Mouse (Mus musculus): ENCODE results near the gene Tmem248.

The Tmem248 gene

DNA sequence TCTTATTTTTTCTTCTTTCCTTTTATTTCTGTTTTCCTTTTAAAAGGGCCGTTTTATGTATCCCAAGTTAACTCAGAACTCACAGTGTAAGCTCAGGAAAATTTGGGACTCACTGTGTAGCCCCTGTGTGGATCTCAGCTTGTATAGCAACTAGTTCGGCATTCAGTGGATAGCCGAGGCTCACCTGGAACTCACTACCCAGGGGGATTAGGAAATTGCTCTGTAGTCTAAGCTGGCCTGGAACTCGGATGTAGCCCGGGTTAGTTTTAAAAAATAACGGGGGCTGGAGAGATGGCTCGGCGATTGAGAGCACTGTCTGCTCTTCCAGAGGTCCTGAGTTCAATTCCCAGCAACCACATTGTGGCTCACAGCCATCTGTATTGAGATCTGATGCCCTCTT, 40.4 kb downstream of the Tmem248 start:
- no peak for DNase-seq (ENCODE audit: low spot score)

DNA sequence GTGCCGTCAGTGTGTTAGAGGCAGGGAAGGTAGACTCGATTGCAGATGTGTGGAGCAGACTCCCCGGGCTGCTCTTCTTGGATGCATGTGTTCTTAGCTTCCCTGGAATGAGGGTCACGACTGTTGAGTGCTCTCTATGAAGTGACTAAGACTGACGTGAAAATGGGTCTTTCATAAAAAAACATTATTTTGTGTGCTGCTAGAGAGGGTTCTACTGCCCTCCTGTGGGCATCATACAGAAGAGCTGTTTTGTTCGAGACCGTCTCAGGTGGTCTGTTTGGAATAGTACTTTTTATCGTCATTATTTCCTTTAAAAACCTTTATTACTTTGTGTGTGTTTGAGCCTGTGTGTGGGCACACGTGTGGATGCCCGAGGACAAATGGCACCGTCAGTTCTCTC, 46.6 kb downstream of the Tmem248 start:
- DNase-seq (ENCODE audit: low spot score): no peak

DNA sequence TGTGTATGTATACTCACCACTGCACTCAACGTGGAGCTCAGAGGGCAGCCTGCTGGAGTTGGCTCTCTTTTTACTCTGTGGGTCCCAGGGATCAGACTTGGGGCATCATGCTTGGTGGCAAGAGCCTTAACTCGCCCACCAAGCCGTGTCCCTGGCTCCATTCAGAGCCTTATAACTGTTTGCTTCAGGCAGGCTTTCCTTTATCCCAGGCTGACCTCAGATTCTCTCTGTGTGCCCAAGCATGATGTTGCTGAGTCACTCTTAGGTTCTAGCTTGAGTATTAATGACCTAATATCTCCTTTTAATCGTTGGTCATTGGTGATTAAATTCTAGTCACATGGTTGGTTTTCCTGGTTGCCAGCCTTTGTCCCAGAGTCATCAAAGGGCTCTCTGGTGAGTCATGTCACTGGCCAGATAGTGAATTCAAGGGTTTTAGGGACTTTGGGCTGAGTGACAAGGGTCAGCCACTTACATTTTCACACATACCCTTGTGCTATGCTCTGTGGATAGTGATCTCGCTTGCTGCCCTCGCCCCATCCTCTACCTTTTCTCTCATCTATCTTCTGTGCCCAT, 47.6 kb downstream of the Tmem248 start:
- no peak for DNase-seq (ENCODE audit: low spot score)

DNA sequence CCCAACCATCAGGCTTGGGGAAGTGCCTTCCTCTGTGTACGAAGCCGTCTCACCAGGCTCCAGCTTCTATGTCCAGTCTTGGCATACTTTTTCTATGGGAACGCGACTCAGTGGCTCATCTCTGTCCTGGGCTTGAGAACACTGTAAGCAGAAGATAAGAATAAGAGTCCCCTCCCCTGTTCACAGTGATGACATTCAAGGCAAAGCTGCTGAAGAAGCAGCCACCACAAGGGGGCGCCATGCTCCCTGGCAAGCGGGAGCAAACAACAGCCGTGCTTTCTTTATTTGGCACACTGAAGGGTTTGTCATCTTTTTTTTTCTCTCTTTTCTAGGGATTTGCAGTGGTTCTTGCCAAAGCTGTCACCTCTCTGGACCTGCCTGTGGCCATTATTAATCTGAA, 49.8 kb downstream of the Tmem248 start:
- no peak for DNase-seq (ENCODE audit: low spot score)

DNA sequence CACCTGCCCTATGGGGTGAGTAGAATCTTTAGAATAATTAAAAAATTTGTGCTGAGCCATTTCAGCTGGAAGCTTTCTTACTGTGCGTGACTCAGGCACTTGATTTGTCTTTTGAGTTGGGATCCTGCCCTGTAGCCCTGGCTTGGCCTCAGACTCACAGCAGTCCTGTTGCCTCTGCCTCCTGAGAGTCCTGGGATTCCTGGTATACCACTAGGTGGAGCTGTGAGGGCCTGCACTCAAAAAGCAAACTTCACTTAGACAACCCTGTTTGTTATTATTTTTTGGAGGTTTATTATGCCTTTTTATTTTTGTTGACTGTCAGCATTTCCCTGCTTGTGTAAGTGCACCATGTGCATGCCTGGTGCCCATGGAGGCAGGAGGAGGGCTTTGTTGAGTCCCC, 50.4 kb downstream of the Tmem248 start:
- DNase-seq (ENCODE audit: low spot score): no peak

DNA sequence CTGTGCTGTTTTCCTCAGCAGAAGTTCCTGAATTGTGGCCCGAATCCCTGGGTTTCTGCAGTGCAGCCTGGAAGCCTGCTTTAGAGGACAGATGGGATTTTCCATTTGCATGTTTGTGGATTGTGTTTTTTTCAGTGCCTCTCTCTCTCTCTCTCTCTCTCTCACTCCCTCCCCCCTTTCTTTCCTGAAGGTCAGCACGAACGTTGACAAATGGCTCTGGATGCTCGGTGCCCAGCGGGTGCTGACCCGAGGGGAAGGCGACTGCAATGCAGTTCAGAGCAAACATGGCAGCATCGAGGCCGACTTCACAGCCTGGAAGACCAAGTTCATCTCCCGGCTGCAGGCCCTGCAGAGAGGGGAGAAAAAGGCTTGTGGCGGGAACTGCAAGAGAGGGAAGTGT, 52.1 kb downstream of the Tmem248 start:
- DNase-seq (ENCODE audit: low spot score): no peak

DNA sequence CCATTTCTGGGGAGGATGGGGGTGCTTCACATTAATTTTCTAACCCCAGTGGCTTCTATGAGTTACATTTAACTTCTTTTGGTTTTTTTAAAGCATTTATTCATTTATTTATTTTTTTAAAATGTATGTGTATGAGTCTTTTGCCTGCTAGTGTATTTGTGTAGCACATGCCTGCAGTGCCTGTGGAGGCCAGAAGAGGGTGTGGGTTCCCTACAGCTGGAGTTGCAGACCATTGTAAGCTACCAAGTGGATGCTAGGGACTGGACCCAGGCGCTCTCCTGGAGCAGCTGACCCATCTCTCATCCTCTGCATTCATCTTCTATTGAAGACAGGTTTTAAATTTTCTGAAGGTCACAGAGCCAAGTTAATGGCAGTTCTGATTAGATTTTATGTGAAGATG, 55.5 kb downstream of the Tmem248 start:
- no peak for DNase-seq (ENCODE audit: low spot score)

DNA sequence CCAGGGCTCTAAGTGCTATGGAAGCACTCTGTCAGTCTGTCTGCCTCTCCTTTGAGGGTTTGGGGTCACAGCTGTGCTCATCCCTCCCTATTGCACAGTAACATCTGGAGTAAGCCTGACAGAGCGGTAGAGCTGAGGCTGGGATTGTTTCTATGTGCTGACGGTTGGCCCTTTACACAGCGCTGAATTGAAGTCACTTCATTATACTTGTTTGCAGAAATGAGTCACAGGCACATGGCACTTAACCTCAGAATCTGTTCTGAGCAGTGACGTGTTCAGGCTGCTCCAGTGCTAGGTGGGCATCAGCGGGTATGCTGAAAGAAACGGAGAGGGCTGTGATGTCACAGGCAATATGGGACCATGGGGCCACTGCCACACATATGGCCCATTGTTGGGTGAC, 56.2 kb downstream of the Tmem248 start:
- DNase-seq (ENCODE audit: low spot score): no peak

DNA sequence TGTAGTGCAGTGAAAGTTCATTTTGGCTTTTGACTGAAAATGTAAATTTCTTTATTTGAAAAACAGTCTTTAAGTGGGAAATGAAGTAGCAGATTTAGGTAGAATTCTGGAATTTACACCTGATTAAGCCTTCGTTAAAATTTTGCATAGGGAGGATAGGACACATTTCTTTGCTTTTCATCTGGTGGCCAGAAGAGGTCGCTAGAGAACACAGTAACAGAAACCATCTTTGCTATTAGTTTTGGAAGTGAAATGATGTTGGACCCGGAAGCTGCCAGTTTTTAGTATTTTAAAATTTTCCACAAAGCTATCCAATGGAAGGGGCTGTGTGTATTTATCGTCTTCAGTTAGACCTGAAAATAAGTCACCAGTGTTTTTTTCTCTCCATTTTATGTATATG, 58.6 kb downstream of the Tmem248 start:
- no peak for DNase-seq (ENCODE audit: low spot score)

DNA sequence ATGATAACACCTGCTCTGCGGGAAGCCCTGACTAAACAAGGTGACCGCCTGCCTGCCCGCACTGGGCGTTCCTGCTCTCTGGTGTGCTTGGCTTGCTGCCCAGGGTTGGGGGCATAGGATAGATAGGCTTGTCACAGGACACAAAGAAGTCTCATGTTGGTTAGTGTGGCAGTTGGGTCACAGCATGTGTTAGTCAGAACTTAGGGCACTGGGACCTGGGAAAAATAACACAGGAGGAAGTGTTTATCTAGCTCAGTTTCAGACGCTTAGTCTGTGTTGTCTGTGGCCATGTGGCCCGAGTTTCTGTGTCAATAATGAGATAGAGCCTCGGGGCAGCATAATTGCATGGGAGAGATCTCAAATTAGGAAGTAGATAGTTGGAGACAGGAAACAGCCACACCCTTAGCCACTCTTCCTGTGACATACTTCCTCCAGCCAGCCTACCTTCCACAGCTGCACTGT, 61.2 kb downstream of the Tmem248 start:
- no peak for DNase-seq (ENCODE audit: low spot score)

DNA sequence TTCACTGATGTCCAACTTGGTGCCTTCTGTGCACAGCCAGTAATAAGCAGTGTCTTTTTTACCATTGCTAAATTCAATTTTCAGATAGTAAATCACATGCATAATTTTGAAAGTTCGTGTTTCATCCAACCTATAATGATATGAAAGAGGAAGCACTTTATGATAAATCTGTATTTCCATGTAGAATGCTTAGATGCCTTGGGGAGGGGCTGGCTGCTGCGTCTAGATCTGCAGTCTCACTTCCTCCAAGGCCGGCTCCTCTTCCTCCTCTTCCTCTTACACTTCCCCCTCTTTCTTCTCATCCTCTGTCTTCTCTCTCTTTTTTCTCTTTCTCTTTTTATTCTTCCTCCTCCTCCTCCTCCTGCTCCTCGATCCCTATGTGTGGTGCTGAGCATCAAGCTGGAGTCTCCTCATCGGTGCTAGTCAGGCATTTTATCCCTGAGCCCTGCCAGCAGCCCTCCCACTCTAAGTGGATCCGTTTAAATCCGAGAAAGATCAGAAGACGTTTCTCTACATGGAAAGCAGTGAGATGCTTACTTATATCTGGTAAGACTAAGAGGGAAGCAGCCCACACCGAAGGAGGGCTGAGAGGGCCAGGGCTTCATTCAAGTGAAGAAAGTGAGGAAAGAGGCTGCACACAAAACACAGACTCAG, 66.3 kb downstream of the Tmem248 start:
- DNase-seq (ENCODE audit: low spot score): no peak

DNA sequence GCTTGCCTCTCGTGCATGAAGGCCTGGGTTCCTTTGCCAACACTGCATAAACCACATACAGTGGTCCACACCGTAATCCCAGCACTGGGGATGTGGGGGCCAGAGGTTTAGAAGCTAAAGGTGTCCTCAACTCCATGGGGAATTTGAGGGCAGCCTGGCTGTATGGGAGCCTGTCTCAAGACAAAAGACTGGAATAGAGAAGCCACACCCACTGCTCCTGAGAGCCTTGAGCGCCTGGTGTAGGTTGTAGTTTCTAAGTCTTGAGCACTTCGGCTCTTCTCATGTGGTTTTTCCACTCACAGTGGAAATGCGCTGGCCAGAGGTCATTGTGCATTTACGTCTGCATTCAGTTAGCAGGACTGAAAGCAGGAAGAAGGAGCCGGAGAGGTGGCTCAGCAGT, 71.2 kb downstream of the Tmem248 start:
- DNase-seq (ENCODE audit: low spot score): no peak

DNA sequence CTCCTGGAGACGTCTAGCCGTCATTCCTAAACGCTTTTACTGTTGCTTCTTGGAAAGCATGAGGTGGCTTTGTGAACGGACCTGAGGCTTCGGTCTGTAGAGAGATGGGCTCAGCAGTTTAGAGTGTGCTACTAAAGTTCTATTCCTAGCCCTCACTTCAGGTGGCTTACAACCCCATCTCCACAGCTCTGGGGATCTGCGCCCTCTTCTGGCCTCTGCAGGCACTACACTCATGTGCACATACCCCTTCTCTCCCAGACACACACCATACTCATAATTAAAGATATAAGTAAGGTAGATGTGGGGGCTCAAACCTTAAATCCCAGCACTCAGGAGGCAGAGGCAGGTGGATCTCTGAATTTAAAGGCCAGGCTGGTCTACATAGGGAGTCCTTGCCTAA, 73.4 kb downstream of the Tmem248 start:
- DNase-seq (ENCODE audit: low spot score): no peak

DNA sequence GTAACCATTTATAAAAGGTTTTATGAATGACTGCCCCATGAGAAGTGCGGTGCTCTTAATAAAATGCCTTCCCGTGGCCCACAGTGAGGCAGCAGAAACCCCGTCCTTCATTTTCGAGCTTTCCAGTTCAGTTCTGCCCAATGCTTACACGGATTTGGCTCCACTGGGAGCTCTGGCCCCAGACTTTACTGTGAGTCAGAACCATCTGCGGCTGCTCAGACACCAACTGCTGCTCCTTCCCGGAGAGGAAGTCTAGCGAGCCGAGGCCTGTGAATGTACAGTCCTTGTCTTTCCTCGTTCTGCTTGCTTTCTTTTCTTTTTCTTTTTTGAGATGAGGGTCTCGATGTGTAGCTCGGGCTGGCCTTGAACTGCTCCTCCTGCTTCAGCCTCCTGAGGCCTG, 73.9 kb downstream of the Tmem248 start:
- DNase-seq (ENCODE audit: low spot score): no peak

DNA sequence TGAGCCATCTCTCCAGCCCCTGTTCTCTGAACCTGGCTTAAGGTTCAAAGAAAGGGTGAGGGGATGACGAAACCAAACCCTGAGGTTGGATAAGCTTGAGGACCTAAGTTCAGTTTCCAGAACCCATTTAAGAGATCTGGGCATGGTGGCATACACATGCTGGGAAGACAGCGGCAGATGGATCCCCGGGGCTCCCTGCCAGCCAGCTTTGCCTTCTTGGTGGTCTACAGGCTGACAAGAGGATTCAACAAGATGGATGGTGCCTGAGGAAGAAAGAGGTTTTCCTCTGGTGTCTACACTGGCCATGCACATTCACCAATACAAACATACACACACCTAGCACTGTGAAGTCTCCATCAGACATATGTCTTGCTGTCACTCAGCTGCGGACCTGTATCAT, 76.1 kb downstream of the Tmem248 start:
- DNase-seq (ENCODE audit: low spot score): no peak
